29 mouse cellular contexts compared by ENCODE assay signal in the genomic region with DNA sequence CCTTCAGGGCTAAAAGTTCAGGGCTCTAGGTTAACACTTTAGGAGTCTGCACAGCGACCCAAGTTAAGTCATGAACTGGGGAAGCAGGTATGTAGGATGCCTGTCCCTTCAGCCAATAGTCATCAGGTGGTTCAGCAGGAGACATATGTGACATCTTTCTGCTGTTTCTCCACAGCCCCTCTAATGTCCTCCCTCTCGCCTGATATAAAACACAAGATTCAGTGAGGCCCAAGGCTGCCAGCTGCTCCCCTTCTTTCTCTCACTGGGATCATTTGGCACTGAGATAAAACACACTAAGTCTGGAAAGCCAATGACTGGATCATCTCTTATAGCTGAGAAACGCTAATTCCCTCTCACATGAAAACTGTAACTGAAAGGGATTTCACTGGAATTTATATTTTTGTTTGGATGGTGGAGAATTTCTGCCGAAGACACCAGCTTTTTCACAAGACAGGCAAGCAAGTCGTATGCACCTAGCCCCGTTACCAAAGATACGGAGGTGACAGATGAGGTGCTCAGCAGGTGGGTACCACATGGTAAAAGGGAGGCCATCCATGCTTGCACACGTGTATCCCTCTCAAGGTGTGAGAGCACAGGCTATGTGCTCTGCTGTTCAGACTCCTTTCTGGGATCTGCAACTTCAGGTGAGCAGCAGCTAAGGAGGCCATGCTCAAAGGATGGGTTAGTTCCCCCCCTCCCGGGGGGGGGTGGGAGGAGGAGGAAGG. TPM values are rescaled to one million over a fixed set of nuclear protein-coding genes. Genes with fewer than 3 reads are reported as not detected.
DNase-seq lines count a peak whose midpoint lies in the region; ATAC-seq and TF ChIP-seq lines count a peak whose summit lies in the region.
"Had no signal": no experiment of that assay in that cellular context is flagged by ENCODE, and none has a peak within 500 bp of the region (broad histone marks: within the 10 kb centered on the region; RNA-seq: fewer than 3 reads in every experiment).

No protein-coding gene starts in this region.

- no peak for TF ChIP-seq CTCF in midbrain, postnatal 0 days (IDR thresholded peaks at IDR 0.05)
- TF ChIP-seq CTCF in lung, adult 2 months (IDR thresholded peaks at IDR 0.05; ENCODE audit: insufficient read depth, low read length), result no peak

- no peak; the same call in 1 of the 2 replicates for ATAC-seq in cerebellum, adult (ENCODE audit: insufficient number of reproducible peaks, low FRiP score, low TSS enrichment)
- no peak for ATAC-seq in midbrain, postnatal 0 days (ENCODE audit: low FRiP score)
- ATAC-seq: forebrain, embryonic 15.5 days; inflammation-experienced regulatory T-cells, adult 6 months had no signal

- no peak overlapping the region for H3K4me3 ChIP-seq in midbrain, postnatal 0 days (ENCODE audit: low read depth, low read length)
- no peak overlapping the region for H3K4me3 ChIP-seq in midbrain, embryonic 10.5 days
- H3K4me3 ChIP-seq in lung, adult 2 months (replicated peaks; ENCODE audit: extremely low read depth, low read depth, low read length), result no peak overlapping the region
- H3K4me3 ChIP-seq: embryonic facial prominence, embryonic 12.5 days; forebrain, embryonic 15.5 days; hindbrain, embryonic 13.5 days; kidney, embryonic 15.5 days; layer of hippocampus, adult 2 months; liver, embryonic 15.5 days; lung, embryonic 15.5 days; midbrain, embryonic 12.5 days had no signal

- 77% methylated on average over 9 of the region's 9 CpGs for WGBS in midbrain, postnatal 0 days
- 83% methylated on average over 9 of the region's 9 CpGs for WGBS in midbrain, embryonic 10.5 days
- 73% methylated on average over 9 of the region's 9 CpGs for WGBS in lung, adult 2 months

- no peaks in the 10 kb centered on the region for H3K36me3 ChIP-seq in midbrain, postnatal 0 days (ENCODE audit: insufficient read depth, low read length)
- H3K36me3 ChIP-seq in midbrain, embryonic 10.5 days, result no peaks in the 10 kb centered on the region
- H3K36me3 ChIP-seq: embryonic facial prominence, embryonic 12.5 days; forebrain, embryonic 15.5 days; hindbrain, embryonic 13.5 days; kidney, embryonic 15.5 days; liver, embryonic 15.5 days; lung, embryonic 15.5 days; midbrain, embryonic 12.5 days had no signal

- H3K27ac ChIP-seq in midbrain, postnatal 0 days (ENCODE audit: low read depth, low read length), result no peak overlapping the region
- no peak overlapping the region for H3K27ac ChIP-seq in midbrain, embryonic 10.5 days (replicated peaks)
- H3K27ac ChIP-seq: embryonic facial prominence, embryonic 12.5 days; forebrain, embryonic 15.5 days; hindbrain, embryonic 13.5 days; kidney, embryonic 15.5 days; layer of hippocampus, adult 2 months; liver, embryonic 15.5 days; lung, embryonic 15.5 days; midbrain, embryonic 12.5 days had no signal

- H3K9ac ChIP-seq in midbrain, postnatal 0 days (replicated peaks; ENCODE audit: low read length, poor library complexity, severe bottlenecking), result no peak overlapping the region
- H3K9ac ChIP-seq: embryonic facial prominence, embryonic 12.5 days; forebrain, embryonic 15.5 days; hindbrain, embryonic 13.5 days; kidney, embryonic 15.5 days; liver, embryonic 15.5 days; lung, embryonic 15.5 days; midbrain, embryonic 12.5 days had no signal

- H3K9me3 ChIP-seq in midbrain, postnatal 0 days (ENCODE audit: low read length), result no peaks in the 10 kb centered on the region
- H3K9me3 ChIP-seq in midbrain, embryonic 10.5 days (replicated peaks), result no peaks in the 10 kb centered on the region
- H3K9me3 ChIP-seq: embryonic facial prominence, embryonic 12.5 days; forebrain, embryonic 15.5 days; hindbrain, embryonic 13.5 days; kidney, embryonic 15.5 days; liver, embryonic 15.5 days; lung, embryonic 15.5 days; midbrain, embryonic 12.5 days had no signal

- TF ChIP-seq POLR2A in lung, adult 2 months (IDR thresholded peaks at IDR 0.05; ENCODE audit: borderline replicate concordance, extremely low read depth, low read depth, low read length), result no peak

- H3K4me2 ChIP-seq in midbrain, postnatal 0 days (ENCODE audit: low read depth, low read length, poor library complexity, severe bottlenecking), result no peak overlapping the region
- H3K4me2 ChIP-seq: embryonic facial prominence, embryonic 12.5 days; forebrain, embryonic 15.5 days; heart, embryonic 11.5 days; hindbrain, embryonic 13.5 days; kidney, embryonic 15.5 days; liver, embryonic 15.5 days; lung, embryonic 15.5 days; midbrain, embryonic 12.5 days had no signal

- peak; percentile 31 for DNase-seq in cerebellum, adult 11 months
- peak; percentile 14 for DNase-seq in midbrain, postnatal 0 days (ENCODE audit: low spot score)
- no peak for DNase-seq in midbrain, embryonic 10.5 days (ENCODE audit: low spot score)
- peak; percentile 74 to 78 for DNase-seq in cerebellum, postnatal 14 days
- no peak for DNase-seq in urinary bladder, adult 18-20 months (ENCODE audit: low spot score in 2 of 2)
- no peak for DNase-seq in lung, adult 2 months
- DNase-seq: adrenal gland, adult 8-10 months; embryo, embryonic 11 days; gastrocnemius, postnatal 36 days; heart, adult 18-20 months; heart, postnatal 36 days; kidney, adult 11 months; kidney, postnatal 25 days; thymus, postnatal 4 days had no signal

- H3K27me3 ChIP-seq in midbrain, postnatal 0 days (ENCODE audit: insufficient read depth, low read length), result no peaks in the 10 kb centered on the region
- no peaks in the 10 kb centered on the region for H3K27me3 ChIP-seq in midbrain, embryonic 10.5 days (ENCODE audit: low read depth, poor library complexity, severe bottlenecking)
- H3K27me3 ChIP-seq: CH12.LX; embryonic facial prominence, embryonic 12.5 days; forebrain, embryonic 15.5 days; hindbrain, embryonic 13.5 days; kidney, embryonic 15.5 days; liver, embryonic 15.5 days; lung, embryonic 15.5 days; midbrain, embryonic 12.5 days had no signal

- no peaks in the 10 kb centered on the region for H3K4me1 ChIP-seq in midbrain, postnatal 0 days (ENCODE audit: insufficient read depth, low read length)
- peaks cover 5% of the 10 kb centered on the region for H3K4me1 ChIP-seq in midbrain, embryonic 10.5 days
- no peaks in the 10 kb centered on the region for H3K4me1 ChIP-seq in lung, adult 2 months (ENCODE audit: control insufficient read depth, insufficient read depth, low read length)
- H3K4me1 ChIP-seq: embryonic facial prominence, embryonic 12.5 days; forebrain, embryonic 15.5 days; hindbrain, embryonic 13.5 days; liver, embryonic 15.5 days; lung, embryonic 15.5 days; midbrain, embryonic 12.5 days had no signal

RNA-seq across cellular contexts. Expression of a gene that starts 27.1 kb away (rescaled TPM):
- 18.1 and 35.4 TPM in 2 replicates for total RNA-seq in midbrain, postnatal 0 days (2014; rRNA removed)
- polyA plus RNA-seq in midbrain, postnatal 0 days (2015; fragmentation: Nextera tagmentation; extraction: Ambion mirVana), result 32.6 and 40.2 TPM in 2 replicates
- polyA plus RNA-seq in midbrain, embryonic 10.5 days (2016; fragmentation: Nextera tagmentation; extraction: Ambion mirVana), result 27.4 and 28.1 TPM in 2 replicates
- polyA plus RNA-seq in lung, adult 2 months (2012; rRNA removed), result 6.0 and 8.6 TPM in 2 replicates

RNA-seq across cellular contexts. Expression of a gene that starts 56.3 kb away (rescaled TPM):
- 2.6 and 6.3 TPM in 2 replicates for total RNA-seq in midbrain, postnatal 0 days (2014; rRNA removed)
- 1.5 and 1.8 TPM in 2 replicates for polyA plus RNA-seq in midbrain, postnatal 0 days (2015; fragmentation: Nextera tagmentation; extraction: Ambion mirVana)
- polyA plus RNA-seq in midbrain, embryonic 10.5 days (2016; fragmentation: Nextera tagmentation; extraction: Ambion mirVana), result 0.78 and 0.98 TPM in 2 replicates
- polyA plus RNA-seq in lung, adult 2 months (2012; rRNA removed), result 0.77 and 0.96 TPM in 2 replicates
- total RNA-seq: CH12.LX; gastrocnemius, adult 18-20 months; gastrocnemius, postnatal 36 days; megakaryocyte progenitor cell, adult 5-6 weeks had no signal
- polyA plus RNA-seq: inflammation-experienced regulatory T-cells, adult 6 months; liver, adult 2 months had no signal

Comparison
In these comparisons a context has a peak if more than half of its experiments do, and no peak if none do; other contexts are left out.
1. DNase-seq: peak in cerebellum, adult 11 months (single experiment), midbrain, postnatal 0 days (single experiment) and cerebellum, postnatal 14 days (2 of 2); none in midbrain, embryonic 10.5 days (single experiment), urinary bladder, adult 18-20 months (0 of 2) and lung, adult 2 months (single experiment).